Mouse (Mus musculus): ENCODE results near the gene Erich3. TPM values are rescaled to one million over a fixed set of nuclear protein-coding genes. Genes with fewer than 3 reads are reported as not detected.

Gene Erich3
- polyA plus RNA-seq, 1 experiment = 9.7 TPM

GRCm38 (mm10) chr3:154671013-154671412 is 7.4 kb downstream of the Erich3 start:
- no peak for DNase-seq (ENCODE audit: extremely low spot score in 1 of 2, low spot score in 1 of 2)

DNA sequence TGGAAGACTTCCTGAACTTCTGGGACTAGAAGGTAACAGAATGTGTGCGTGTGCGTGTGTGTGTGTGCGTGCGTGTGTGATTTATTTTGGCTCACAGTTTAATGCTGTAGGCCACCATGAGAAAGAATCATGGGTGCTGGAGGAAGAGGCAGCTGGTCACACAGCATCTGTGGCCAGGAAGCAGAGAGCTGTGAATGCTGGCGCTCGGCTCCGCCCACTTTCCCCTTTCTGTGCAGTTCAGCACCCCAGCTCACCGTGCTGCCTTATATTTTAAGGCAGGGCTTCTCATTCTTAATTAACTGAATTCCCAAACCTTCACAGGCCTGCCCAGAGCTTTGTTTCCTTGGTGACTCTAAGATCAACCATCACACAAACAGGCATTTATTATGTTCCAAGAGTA is 9.7 kb downstream of the Erich3 start:
- no peak for DNase-seq (ENCODE audit: extremely low spot score in 1 of 2, low spot score in 1 of 2)

- no peak for DNase-seq (ENCODE audit: extremely low spot score in 1 of 2, low spot score in 1 of 2)
Measured at GRCm38 (mm10) chr3:154682570-154682969, 18.9 kb downstream of the Erich3 start.

DNA sequence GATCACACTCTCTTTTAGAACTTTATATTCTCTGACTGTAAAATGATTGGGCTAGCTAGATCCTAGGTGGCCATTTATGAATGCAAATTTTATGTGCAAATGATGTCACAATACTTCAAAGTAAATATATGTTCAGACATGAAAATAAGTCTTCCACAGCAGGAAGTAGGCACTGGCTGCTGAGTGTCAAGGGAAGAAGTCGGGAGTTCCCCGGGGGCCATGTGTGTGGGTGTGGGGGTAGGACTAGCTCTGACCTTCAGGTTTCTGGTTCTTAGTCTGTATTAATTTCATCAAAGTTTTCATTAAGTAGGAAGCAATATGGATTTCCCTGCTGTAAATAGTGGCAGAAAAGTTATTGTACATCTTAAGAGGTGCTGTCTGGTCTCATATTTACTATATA is 20.0 kb downstream of the Erich3 start:
- no peak for DNase-seq (ENCODE audit: extremely low spot score in 1 of 2, low spot score in 1 of 2)

- DNase-seq (ENCODE audit: extremely low spot score in 1 of 2, low spot score in 1 of 2) = no peak
Measured at GRCm38 (mm10) chr3:154690260-154690659, 26.6 kb downstream of the Erich3 start.

DNA sequence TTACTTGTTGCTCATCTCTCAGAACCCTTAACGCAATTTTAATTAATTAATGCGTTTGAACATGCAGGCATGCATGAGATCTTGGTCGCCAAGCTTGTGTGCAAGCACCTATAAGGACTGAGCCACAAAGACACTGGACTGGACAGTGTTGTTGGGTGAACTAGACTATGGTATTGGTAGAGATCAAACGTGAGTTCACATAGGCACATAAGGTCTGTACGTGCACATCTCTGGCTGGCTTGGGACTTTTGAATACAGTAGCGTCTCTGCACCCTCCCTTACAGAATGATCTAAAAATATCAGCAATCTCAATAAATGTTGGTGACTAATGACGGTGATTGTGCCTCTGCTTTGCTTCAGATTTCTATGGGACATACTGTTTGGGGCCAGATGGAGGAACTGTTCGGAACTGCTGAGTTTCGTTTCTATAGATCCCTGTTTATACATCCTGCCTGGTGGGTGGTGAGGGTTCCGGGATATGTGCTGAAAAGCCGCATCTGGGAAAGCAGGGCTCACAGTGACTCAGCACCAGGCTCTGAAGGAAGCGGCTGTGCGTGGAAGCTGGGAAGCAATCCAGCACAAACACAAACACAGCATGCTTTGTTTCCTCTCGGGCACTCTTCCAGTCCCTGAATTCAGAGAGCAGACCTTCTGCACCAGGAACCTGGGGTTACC is 28.4 kb downstream of the Erich3 start:
- DNase-seq (ENCODE audit: extremely low spot score in 1 of 2, low spot score in 1 of 2) = peak; percentile 89 to 94

- DNase-seq (ENCODE audit: extremely low spot score in 1 of 2, low spot score in 1 of 2) = no peak
Measured at GRCm38 (mm10) chr3:154692572-154692922, 28.9 kb downstream of the Erich3 start.

- no peak for DNase-seq (ENCODE audit: extremely low spot score in 1 of 2, low spot score in 1 of 2)
Measured at GRCm38 (mm10) chr3:154693902-154694301, 30.2 kb downstream of the Erich3 start.

DNA sequence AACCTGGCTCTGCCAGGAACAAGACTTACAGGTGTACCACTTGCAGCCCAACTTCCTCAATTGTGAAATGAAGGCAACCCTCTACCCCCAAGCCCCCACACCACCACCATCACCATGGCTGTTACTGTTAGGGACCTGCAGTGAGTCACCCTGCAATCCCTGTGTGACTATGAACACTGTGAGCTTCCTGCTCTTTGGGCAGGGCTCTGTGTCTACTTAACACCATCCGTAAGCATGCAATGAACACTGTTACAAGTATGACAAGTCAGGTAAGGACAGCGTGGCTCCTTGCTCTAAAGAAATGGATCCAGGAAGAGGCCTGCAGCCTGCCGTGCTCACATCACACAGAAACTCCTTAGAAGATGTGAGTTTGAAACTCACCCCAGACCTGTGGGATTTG is 33.0 kb downstream of the Erich3 start:
- DNase-seq (ENCODE audit: extremely low spot score in 1 of 2, low spot score in 1 of 2) = no peak

DNA sequence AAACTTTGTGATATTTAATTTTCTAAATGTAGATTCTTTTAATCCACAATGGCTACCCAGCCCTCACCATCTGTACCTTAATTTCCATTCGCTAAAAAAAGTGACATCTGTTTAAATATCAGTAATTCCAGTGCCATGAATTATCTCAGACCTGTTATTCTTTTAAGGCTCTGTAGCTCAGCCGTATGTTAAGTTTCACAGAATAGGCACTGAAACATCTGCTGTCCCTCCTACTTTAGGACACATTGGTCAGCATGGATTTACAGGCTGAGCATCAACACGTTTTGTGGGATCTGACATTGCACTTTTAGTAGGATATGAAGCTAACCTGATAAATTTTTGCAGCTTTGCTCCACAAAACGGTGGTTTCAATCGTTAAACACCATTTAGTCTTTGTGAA is 35.2 kb downstream of the Erich3 start:
- peak; percentile 44 to 49 for DNase-seq (ENCODE audit: extremely low spot score in 1 of 2, low spot score in 1 of 2)

DNA sequence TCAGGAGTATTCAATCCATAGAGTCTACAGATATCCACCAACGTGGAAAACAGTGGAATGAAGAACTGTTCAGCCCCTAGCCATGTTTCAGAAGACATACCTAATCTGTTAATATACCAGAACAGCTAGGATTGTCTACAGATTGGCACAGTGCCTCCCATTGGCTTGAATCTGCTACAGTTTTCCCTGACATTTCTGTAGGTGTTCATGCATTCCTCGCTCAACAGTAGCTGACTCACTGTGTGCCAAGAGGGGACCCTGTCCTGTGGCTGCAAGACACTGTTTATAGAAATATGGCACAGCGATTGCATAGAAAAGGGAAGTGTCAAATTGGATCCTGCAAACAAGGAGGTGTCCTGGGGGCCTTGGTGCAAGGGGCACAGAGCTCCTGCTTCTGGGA is 36.6 kb downstream of the Erich3 start:
- peak in 1 of 2 experiments; percentile 62 for DNase-seq (ENCODE audit: extremely low spot score in 1 of 2, low spot score in 1 of 2)

DNA sequence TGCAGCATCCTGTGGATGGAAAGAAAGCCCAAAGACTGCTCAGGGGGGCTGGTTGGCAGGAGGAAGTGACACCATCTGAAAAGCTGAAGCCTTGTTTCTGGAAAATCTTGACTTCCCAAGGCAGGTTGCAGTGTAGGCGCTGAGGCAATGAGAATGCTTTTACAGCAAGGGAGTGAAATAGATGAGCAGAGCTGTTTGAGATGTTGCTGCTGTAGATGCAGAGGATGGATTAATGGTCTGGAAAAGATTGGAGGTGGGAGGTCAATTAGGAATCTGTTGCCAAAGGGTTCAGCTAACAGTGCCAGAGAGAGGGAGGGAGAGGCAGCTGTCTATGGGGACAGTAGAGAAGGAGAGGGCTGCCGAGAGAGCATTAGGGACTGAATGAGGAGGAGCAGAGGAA is 37.1 kb downstream of the Erich3 start:
- peak in 1 of 2 experiments; percentile 45 for DNase-seq (ENCODE audit: extremely low spot score in 1 of 2, low spot score in 1 of 2)

- no peak for DNase-seq (ENCODE audit: extremely low spot score in 1 of 2, low spot score in 1 of 2)
Measured at GRCm38 (mm10) chr3:154704755-154705154, 41.1 kb downstream of the Erich3 start.

DNA sequence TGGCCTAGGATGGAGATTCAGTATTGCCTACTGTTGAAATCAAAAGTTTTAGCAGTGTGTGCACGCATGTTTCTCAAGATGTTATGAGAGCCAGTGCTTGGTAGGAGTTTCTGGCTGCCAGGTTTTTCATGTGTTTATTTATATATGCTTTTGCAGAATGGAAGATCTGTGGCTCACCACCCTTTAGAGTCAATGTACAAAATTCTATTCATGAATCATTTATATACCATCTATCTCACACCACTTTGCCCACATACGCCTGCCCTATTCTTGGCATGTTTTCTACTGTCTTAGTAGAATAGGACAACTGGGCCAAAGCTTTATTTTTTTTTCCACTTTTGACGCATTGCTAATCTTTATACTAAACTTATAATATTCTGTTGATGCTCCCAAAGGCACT is 44.5 kb downstream of the Erich3 start:
- DNase-seq (ENCODE audit: extremely low spot score in 1 of 2, low spot score in 1 of 2) = peak; percentile 57 to 66

- DNase-seq (ENCODE audit: extremely low spot score in 1 of 2, low spot score in 1 of 2) = no peak
Measured at GRCm38 (mm10) chr3:154723198-154723597, 59.5 kb downstream of the Erich3 start.

DNA sequence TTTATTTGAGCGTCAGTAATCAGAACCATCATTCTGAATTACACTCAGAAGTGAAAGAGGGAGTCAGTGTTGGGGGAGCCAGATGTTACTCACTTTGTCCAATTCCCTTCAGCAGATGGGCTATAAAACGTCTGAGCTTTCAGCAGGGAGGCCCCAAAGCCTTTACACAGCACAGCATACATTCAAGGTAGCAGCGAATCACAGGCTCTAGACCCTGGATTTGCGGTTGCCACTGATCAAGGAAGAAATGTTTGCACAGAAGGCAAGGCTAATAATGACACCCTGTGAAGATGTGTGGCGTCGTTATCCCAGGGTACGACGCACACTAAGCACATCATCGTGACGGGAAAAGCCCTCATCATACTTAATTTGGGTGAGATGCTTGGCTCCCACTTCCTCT is 67.8 kb downstream of the Erich3 start:
- DNase-seq (ENCODE audit: extremely low spot score in 1 of 2, low spot score in 1 of 2) = no peak

DNA sequence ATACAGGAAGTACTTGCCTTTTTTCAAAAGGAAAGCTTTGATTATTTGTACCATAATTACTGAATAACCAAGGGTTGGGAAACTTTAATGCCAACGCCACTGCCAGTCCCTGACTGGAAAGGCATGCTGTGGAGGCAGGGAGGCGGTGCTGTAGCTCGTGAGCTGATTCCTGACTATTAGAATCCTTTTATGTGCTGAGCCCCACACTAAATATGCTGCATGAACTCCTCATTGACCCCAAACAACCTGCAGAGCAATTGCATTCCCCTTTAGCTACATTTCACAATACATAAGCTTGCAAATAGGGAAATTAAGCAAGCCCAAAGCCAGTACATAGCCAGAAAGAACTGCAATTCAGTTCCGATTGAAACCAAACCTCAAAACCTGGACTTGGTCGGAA is 77.8 kb downstream of the Erich3 start:
- DNase-seq (ENCODE audit: extremely low spot score in 1 of 2, low spot score in 1 of 2) = no peak

DNA sequence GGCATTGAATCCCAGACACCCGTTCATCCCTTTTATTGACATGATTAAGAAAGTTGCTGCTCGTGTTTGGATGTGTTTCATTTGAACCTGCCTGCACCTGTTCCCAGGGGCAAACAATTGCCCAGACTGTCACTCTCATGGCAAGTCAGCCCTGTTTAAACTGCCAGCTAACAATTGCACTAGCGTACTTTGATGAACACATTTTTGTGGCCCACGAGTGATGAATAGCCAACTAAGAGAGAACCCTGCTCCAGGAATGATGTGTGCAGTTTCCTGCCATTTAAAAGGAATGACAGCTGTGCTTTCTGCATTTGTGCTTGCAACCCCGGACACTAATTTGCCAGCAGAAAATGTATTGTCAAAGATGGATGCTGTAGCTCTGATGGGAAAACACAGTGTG is 79.3 kb downstream of the Erich3 start:
- DNase-seq (ENCODE audit: extremely low spot score in 1 of 2, low spot score in 1 of 2) = no peak

GRCm38 (mm10) chr3:154744317-154744716 is 80.7 kb downstream of the Erich3 start:
- no peak for DNase-seq (ENCODE audit: extremely low spot score in 1 of 2, low spot score in 1 of 2)

DNA sequence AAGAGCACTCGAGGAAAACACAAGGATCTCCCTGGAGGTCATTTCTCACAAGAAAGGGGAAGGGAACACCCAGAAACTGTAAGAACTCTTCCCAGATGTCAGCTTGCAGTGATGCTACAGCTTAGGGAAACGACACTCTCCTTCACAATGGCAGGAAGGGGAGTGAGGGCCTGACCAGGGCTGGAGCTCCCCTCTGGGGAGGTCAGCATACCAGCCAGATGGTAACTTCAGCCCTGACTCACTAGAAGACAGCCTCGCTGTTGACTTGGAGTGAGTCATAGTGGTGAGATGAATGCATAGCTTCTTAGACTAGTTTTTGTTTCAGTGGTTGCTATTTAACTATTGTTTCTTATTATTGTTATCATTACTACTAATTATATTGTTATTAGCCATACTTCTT is 90.8 kb downstream of the Erich3 start:
- DNase-seq (ENCODE audit: extremely low spot score in 1 of 2, low spot score in 1 of 2) = no peak

DNA sequence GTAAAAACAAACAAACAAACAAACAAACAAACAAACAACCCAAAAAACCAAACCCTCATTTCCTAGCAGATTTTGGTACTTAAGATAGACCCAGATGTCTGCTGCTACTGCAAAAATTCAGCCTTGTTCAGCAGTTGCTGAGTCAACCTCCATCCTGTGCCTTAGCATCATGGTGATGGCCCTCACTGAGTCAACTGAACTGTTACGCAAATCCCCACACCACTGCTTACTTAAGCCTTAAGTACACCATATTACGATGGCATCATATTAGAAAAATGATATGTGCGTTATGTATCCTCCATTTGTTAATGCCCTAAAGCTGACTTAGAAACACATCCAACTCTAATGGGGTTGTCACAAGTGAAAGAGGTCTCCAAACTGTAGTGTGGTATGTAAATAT is 91.6 kb downstream of the Erich3 start:
- no peak for DNase-seq (ENCODE audit: extremely low spot score in 1 of 2, low spot score in 1 of 2)

- DNase-seq (ENCODE audit: extremely low spot score in 1 of 2, low spot score in 1 of 2) = no peak
Measured at GRCm38 (mm10) chr3:154758089-154758488, 94.4 kb downstream of the Erich3 start.

DNA sequence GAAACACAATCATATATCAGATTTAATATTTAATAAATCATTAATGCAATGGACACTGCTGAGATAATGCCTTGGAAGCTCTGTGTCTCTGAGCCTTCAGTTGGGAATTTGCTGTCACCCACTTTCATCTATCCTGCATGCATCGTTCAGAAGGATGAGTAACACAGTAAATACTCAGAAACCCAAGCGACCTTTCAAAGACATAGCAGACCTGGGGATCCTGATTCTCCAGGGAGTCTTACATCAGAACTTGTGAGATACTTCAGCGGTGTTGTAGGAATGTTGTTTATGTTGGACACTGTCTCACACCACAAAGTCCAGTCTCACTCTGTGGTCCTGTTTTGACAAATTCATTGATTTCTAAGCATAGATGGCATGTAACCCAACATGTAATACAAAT is 97.4 kb downstream of the Erich3 start:
- no peak for DNase-seq (ENCODE audit: extremely low spot score in 1 of 2, low spot score in 1 of 2)
